Mouse (Mus musculus) bone marrow macrophage, adult 2 months (primary cell): ENCODE results near the gene Atp6v0a1.

ENCODE experiments used
- CTCF ChIP-seq: IDR thresholded peaks from 2 replicates; pipeline ENCODE4 v1.5.1; 2012; ENCODE audit warnings: low read depth, mild to moderate bottlenecking, low read length, moderate library complexity
- POLR2A ChIP-seq: IDR thresholded peaks from 2 replicates; pipeline ENCODE4 v1.6.1; 2012; ENCODE audit warnings: mild to moderate bottlenecking, low read depth, low read length, borderline replicate concordance

DNA sequence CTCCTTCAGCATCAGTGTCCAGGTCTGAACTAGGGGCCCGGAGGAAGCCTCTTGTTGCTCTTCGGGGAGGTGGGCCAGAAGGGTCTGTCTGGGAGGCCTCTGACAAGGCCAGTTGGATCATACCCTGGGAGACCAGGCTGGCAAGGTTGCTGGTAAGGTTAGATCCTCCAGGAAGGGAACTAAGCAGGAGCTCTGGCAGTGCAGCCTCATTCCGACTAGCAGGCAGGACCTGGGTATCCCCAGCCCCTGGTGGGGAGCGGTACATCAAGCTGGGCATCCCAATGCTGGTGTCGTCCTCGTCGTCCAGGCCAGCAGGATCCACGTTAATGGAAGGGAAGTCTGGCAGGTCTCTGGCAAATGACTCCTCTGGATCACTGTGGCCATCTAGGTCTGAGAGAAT, 89.0 kb downstream of the Atp6v0a1 start:
- TF ChIP-seq POLR2A (no peak), CTCF (no peak)
